Mouse (Mus musculus): ENCODE data around the gene Vmn1r47. TPM values are rescaled to one million over a fixed set of nuclear protein-coding genes. Genes with fewer than 3 reads are reported as not detected.
"Not testable (repeated sequence)": the region's sequence is repeated elsewhere in the genome, so short reads cannot be mapped to it uniquely, and the experiment has no call there.

Vmn1r47 gene
- not detected in 2 replicates for polyA plus RNA-seq (2016; fragmentation: Nextera tagmentation; extraction: Ambion mirVana)

GRCm38 (mm10) chr6:90015847-90016246 is at the start of gene Vmn1r47:
Gene Vmn1r47, plus strand, starts transcription at chr6:90016147.
- H3K4me1 ChIP-seq (replicated peaks); H3K27ac ChIP-seq (ENCODE audit: poor library complexity, severe bottlenecking); H3K27me3 ChIP-seq (replicated peaks); H3K36me3 ChIP-seq; H3K4me3 ChIP-seq; ATAC-seq (ENCODE audit: insufficient number of reproducible peaks, low FRiP score); H3K9ac ChIP-seq; H3K9me3 ChIP-seq (replicated peaks); H3K4me2 ChIP-seq: not testable (repeated sequence)
- 92% methylated on average over 1 of the region's 1 CpGs for WGBS

- no peak overlapping the region for H3K4me3 ChIP-seq
- H3K36me3 ChIP-seq: no peaks in the 10 kb centered on the region
- ATAC-seq (ENCODE audit: insufficient number of reproducible peaks, low FRiP score): no peak
- 0 out of 2 replicates have a peak, but pooled peaks cover 13% of the 10 kb centered on the region for H3K9me3 ChIP-seq (replicated peaks)
- H3K4me1 ChIP-seq (replicated peaks): no peaks in the 10 kb centered on the region
- no peaks in the 10 kb centered on the region for H3K27me3 ChIP-seq (replicated peaks)
- H3K27ac ChIP-seq (ENCODE audit: poor library complexity, severe bottlenecking): no peak overlapping the region
- H3K4me2 ChIP-seq: no peak overlapping the region
- H3K9ac ChIP-seq: no peak overlapping the region
Observed at GRCm38 (mm10) chr6:89966341-89966740, 49.6 kb upstream of the Vmn1r47 start.

GRCm38 (mm10) chr6:89969013-89969412 is 46.9 kb upstream of the Vmn1r47 start, which contains the start of gene Vmn1r46:
Gene Vmn1r46, plus strand, starts transcription at chr6:89969313.
- Histone ChIP-seq H3K4me1 (replicated peaks) (no peaks in the 10 kb centered on the region), H3K27me3 (replicated peaks) (no peaks in the 10 kb centered on the region), H3K4me2 (no peak within 1 kb of the TSS), H3K27ac (ENCODE audit: poor library complexity, severe bottlenecking) (no peak within 1 kb of the TSS), H3K9me3 (replicated peaks) (peaks cover 21% of the 10 kb centered on the region; the same call in 1 of the 2 replicates), H3K36me3 (no peaks in the 10 kb centered on the region), H3K4me3 (no peak within 1 kb of the TSS), H3K9ac (no peak within 1 kb of the TSS)
- WGBS: 35% methylated on average over 2 of the region's 2 CpGs
- no peak for ATAC-seq (ENCODE audit: insufficient number of reproducible peaks, low FRiP score)

- ATAC-seq (ENCODE audit: insufficient number of reproducible peaks, low FRiP score): no peak
- H3K36me3 ChIP-seq: no peaks in the 10 kb centered on the region
- H3K4me2 ChIP-seq: no peak overlapping the region
- H3K27ac ChIP-seq (ENCODE audit: poor library complexity, severe bottlenecking): no peak overlapping the region
- no peaks in the 10 kb centered on the region for H3K27me3 ChIP-seq (replicated peaks)
- H3K9ac ChIP-seq: no peak overlapping the region
- H3K4me1 ChIP-seq (replicated peaks): no peaks in the 10 kb centered on the region
- WGBS: 23% methylated on average over 1 of the region's 1 CpGs
- no peak overlapping the region for H3K4me3 ChIP-seq
- H3K9me3 ChIP-seq (replicated peaks): peaks cover 16% of the 10 kb centered on the region
Observed at GRCm38 (mm10) chr6:89985989-89986388, 30.0 kb upstream of the Vmn1r47 start.

- not testable (repeated sequence) for H3K9ac ChIP-seq; H3K4me2 ChIP-seq; ATAC-seq (ENCODE audit: insufficient number of reproducible peaks, low FRiP score); H3K27ac ChIP-seq (ENCODE audit: poor library complexity, severe bottlenecking); H3K27me3 ChIP-seq (replicated peaks); H3K36me3 ChIP-seq; H3K4me3 ChIP-seq; H3K9me3 ChIP-seq (replicated peaks); H3K4me1 ChIP-seq (replicated peaks)
- no CpG with 5 or more reads among the region's 2 CpGs for WGBS
Observed at GRCm38 (mm10) chr6:90036741-90037140, 20.8 kb downstream of the Vmn1r47 start, which contains the start of gene Vmn1r48. Gene Vmn1r48, minus strand, starts transcription at chr6:90036841.

Other genes with a start within 250 kb of the Vmn1r47 start
- gene Vmn1r42, start 139.7 kb upstream of the Vmn1r47 start, polyA plus RNA-seq (2016; fragmentation: Nextera tagmentation; extraction: Ambion mirVana): not detected in 2 replicates
- gene Vmn1r43, start 139.7 kb upstream of the Vmn1r47 start, polyA plus RNA-seq (2016; fragmentation: Nextera tagmentation; extraction: Ambion mirVana): not detected in 2 replicates
- not detected in 2 replicates for gene Vmn1r44, start 132.5 kb upstream of the Vmn1r47 start, polyA plus RNA-seq (2016; fragmentation: Nextera tagmentation; extraction: Ambion mirVana)
- not detected in 2 replicates for gene Vmn1r45, start 75.5 kb upstream of the Vmn1r47 start, polyA plus RNA-seq (2016; fragmentation: Nextera tagmentation; extraction: Ambion mirVana)
- not detected in 2 replicates for gene Vmn1r46, start 46.8 kb upstream of the Vmn1r47 start, polyA plus RNA-seq (2016; fragmentation: Nextera tagmentation; extraction: Ambion mirVana)
- gene Vmn1r48, start 20.7 kb downstream of the Vmn1r47 start, polyA plus RNA-seq (2016; fragmentation: Nextera tagmentation; extraction: Ambion mirVana): not detected in 2 replicates
- not detected in 2 replicates for gene Vmn1r49, start 62.4 kb downstream of the Vmn1r47 start, polyA plus RNA-seq (2016; fragmentation: Nextera tagmentation; extraction: Ambion mirVana)
- gene Vmn1r50, start 85.3 kb downstream of the Vmn1r47 start, polyA plus RNA-seq (2016; fragmentation: Nextera tagmentation; extraction: Ambion mirVana): not detected in 2 replicates
- not detected in 2 replicates for gene Vmn1r51, start 106.4 kb downstream of the Vmn1r47 start, polyA plus RNA-seq (2016; fragmentation: Nextera tagmentation; extraction: Ambion mirVana)
- gene Vmn1r52, start 158.7 kb downstream of the Vmn1r47 start, polyA plus RNA-seq (2016; fragmentation: Nextera tagmentation; extraction: Ambion mirVana): not detected in 2 replicates
- not detected in 2 replicates for gene V1ra8, start 186.6 kb downstream of the Vmn1r47 start, polyA plus RNA-seq (2016; fragmentation: Nextera tagmentation; extraction: Ambion mirVana)
- not detected in 2 replicates for gene Vmn1r53, start 208.3 kb downstream of the Vmn1r47 start, polyA plus RNA-seq (2016; fragmentation: Nextera tagmentation; extraction: Ambion mirVana)
- not detected in 2 replicates for gene Vmn1r54, start 230.2 kb downstream of the Vmn1r47 start, polyA plus RNA-seq (2016; fragmentation: Nextera tagmentation; extraction: Ambion mirVana)